Mouse (Mus musculus): ENCODE measurements around the gene Mettl26.

GRCm38 (mm10) chr17:25834595-25835222, 40.2 kb upstream of the Mettl26 start:
- TF ChIP-seq CTCF (IDR thresholded peaks at IDR 0.05) (no peak), POLR2A (IDR thresholded peaks at IDR 0.05; ENCODE audit: insufficient read depth, low read depth, low read length) (no peak), EP300 (IDR thresholded peaks at IDR 0.05; ENCODE audit: insufficient read depth, low read depth, low read length) (no peak)

Measured in heart, adult 2 months (tissue).